Mouse (Mus musculus) embryonic fibroblast, embryonic 13.5 days (primary cell): Measurements from ENCODE around the gene Hs2st1.

Experiments used
- CTCF ChIP-seq: IDR thresholded peaks from 2 replicates; pipeline ENCODE4 v1.5.1; 2011; ENCODE audit warnings: mild to moderate bottlenecking, control low read depth, low read length, moderate library complexity, borderline replicate concordance; ENCODE audit not compliant: insufficient read depth
- POLR2A ChIP-seq: IDR thresholded peaks from 2 replicates; pipeline ENCODE4 v1.6.1; 2011; ENCODE audit warnings: low read depth, mild to moderate bottlenecking, control low read depth, low read length, moderate library complexity

GRCm38 (mm10) chr3:144510724-144511123 is 59.3 kb downstream of the Hs2st1 start:
- TF ChIP-seq CTCF (no peak), POLR2A (no peak)
